Mouse (Mus musculus) granulocyte monocyte progenitor cell, adult 5-6 weeks (primary cell): Measurements from ENCODE around the gene Nup155. TPM values are rescaled to one million over a fixed set of nuclear protein-coding genes. Genes with fewer than 3 reads are reported as not detected.
"Not testable (repeated sequence)": the region's sequence is repeated elsewhere in the genome, so short reads cannot be mapped to it uniquely, and the experiment has no call there.

Source experiments
- ATAC-seq: replicated peaks from 2 replicates; pipeline ENCODE4 v1.8.0; 2016; ENCODE audit warnings: mild to moderate bottlenecking, moderate TSS enrichment, inconsistent platforms; ENCODE audit not compliant: poor library complexity, severe bottlenecking
- total RNA-seq, 2 experiments: library from RNA; stranded (forward) in 1 of 2; stranded (reverse) in 1 of 2; fragments of 200-712, 200-1000 nt in 1 of 2; fragments of >200 nt in 1 of 2; fragmentation: Nextera tagmentation in 1 of 2; gene quantifications; 2 replicates each; pipeline ENCODE4 v1.2.3; 2014 to 2017

Gene Nup155
- 49.4 and 64.5 TPM in 2 replicates for total RNA-seq (2014; fragmentation: Nextera tagmentation)
- 53.8 and 58.3 TPM in 2 replicates for total RNA-seq (2017)

DNA sequence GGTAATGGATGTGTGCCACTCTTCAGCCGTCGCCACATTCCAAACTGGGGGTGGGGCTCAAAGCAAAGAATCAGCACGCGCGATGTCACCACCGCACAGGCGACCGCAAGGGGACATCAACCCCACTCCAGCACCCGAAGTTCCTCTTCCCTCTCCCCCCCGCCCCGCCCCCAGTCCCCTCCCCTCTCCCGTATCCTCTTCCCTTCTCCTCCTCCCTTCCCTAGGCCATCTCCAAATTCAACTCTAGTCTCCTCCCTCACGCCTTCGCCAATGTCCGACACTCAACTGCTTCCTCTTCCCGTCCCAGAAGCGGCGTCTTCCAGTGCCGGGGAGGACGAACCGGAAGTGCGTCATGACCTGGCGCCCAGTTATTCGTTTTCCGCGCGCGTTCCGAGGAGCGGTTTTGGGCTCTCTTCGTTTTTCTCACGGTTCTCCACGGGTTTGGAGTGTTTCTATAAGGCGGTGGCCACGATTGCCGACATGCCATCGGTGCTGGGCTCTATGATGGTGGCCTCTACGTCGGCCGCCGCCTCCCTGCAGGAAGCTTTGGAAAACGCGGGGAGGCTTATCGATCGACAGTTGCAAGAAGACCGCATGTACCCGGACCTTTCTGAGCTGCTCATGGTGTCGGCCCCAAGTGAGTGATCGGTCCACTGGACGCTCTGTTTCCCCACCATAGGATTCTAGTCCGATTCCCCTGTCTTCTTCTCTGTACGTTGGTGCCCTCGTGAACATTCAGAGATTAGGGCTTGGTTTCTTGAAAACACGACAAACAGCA lies at the start of gene Nup155:
Nup155 (plus strand) TSS at position 308 of the 778 bp plus-strand sequence.
- peak; percentile 98 for ATAC-seq

DNA sequence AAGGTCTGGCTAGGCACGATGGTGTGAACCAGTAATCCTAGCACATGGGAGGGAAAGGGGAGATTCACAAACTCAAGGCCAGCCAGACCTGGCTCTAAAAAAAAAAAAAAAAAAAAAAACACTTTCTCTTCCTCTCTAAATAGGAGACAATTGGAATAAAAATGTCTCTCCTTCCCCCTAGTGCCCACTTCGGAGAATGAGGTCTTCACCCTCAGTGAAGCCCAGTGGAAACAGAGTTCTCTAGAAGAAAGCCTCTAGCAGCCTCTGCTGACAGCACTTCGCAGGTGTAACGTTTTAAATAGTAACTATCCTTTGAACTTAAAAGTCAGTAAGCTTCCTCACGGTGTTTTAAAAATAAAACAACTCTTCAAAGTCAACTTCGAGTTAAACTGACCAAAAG lies 43.9 kb upstream of the Nup155 start:
- no peak for ATAC-seq

DNA sequence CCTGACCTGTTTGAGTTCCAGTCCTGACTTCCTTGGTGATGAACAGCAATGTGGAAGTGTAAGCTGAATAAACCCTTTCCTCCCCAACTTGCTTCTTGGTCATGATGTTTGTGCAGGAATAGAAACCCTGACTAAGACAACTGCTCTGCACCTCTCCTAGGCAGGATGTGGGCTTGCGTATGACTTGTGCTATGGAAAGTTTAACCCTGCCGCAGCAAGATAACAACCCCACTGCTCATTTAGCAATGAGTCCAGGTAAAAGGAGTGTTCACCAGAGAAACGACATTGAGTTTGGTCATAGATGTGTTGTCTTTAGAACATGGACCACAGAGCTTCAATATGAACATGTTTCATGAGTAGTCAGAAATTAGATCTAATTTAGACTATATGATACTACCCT lies 35.9 kb upstream of the Nup155 start:
- ATAC-seq: not testable (repeated sequence)

DNA sequence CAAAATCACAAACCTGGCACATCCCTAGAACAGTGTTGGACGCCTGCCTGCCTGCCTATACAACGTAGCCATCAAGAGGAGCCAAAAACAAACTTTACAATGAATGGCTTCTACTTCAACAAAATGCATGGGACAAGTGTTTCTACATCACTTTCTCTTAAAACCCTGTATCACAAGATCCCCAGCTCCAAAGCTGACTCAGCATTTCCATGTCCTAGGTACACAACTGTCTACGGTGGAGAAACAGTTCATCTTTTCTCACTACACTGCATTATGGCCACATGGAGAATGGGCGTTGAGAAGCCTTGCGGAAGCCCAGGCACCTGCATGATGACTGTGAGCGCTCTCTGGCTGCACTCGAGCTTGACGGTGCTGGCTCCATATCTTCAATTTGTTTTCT lies 26.9 kb upstream of the Nup155 start:
- ATAC-seq: no peak

DNA sequence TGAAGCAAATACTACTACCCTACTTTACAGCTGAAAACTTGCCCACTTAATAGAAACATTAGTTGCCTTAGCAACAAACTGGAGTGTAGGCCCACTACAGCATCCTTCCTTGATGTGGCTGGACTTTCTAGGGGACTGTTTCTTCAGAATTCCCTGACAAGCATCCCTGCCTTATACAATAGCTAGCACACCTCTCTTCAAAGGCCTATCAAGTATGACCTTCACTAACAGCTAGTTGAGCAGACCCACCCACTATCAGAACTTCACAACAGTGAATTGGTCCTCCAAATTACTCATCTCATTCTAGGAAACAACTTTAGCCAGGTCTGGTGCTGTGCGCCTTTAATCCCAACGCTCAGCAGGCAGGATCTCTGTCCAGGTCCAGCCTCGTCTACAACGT lies 21.8 kb upstream of the Nup155 start:
- no peak for ATAC-seq

DNA sequence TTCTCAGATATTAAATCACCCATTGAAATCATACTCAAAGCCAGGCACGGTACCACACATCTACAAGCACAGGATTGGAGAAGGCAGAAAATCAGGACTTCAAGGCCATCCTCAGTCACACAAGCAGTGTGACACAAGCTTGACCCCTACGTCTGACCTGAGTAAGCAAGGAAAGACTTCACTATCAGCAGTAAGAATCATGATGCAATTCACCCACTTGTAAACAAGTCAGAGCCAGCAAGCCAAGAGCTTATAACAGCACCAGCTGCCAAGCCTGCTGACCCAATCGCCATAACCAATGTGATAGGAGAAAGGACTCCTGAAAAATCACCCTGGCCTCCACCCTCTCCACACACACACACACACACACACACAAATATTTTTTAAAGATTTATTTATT lies 20.4 kb upstream of the Nup155 start:
- ATAC-seq: no peak

DNA sequence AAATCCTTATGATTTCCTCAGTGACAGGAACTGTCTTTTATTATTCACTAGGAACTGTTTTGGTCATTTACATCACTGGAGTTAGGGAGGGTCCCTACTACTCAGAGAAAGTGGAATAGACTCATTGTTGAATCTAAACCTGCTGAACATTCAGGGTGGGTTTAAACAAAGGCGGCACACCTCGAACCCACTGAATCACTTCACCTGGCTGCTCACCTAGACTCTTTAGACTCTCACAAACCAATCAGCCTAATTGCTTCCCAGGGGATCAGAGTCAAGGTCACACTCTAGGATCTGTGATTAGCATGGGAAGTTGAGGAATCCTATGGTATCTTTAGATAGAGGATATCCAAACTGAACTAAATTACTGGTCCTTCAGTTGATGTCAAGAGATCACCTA lies 18.4 kb upstream of the Nup155 start:
- no peak for ATAC-seq

DNA sequence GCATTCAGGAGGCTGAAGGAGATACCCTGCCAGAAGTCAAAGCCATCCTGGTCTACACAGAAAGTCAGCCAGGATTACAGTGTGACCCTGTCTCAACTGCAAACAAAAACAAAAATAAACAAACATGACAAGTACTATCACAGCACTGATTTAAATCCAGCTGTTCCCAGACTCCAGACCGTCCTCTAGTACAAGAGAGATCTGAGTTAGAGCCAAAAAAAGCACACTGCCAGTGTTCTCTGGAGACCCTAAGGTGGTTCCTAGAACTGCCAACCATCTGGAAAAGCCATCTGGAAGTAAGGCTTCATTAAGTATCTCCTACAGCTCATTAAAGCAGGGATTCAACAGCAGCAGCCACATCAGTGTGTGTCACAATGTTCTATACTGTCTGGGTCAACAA lies 16.4 kb upstream of the Nup155 start:
- not testable (repeated sequence) for ATAC-seq

DNA sequence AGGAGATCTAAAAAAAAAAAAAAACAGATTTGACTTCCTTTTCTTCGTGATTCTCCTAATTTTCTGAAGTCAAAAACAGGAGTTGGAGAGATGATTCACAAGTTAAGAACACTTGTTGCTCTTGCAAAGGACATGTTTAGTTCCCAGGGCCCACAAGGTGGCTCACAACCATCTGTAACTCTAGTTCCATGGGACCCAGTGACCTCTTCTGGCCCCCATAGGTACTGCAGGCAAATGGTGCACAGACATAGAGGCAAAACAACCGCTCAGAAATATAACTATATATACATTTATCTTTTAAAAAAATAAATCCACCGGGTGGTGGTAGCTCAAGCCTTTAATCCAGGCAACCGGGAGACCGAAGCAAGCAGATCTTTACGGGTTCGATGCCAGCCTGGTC lies 11.2 kb upstream of the Nup155 start:
- ATAC-seq: peak; percentile 80

DNA sequence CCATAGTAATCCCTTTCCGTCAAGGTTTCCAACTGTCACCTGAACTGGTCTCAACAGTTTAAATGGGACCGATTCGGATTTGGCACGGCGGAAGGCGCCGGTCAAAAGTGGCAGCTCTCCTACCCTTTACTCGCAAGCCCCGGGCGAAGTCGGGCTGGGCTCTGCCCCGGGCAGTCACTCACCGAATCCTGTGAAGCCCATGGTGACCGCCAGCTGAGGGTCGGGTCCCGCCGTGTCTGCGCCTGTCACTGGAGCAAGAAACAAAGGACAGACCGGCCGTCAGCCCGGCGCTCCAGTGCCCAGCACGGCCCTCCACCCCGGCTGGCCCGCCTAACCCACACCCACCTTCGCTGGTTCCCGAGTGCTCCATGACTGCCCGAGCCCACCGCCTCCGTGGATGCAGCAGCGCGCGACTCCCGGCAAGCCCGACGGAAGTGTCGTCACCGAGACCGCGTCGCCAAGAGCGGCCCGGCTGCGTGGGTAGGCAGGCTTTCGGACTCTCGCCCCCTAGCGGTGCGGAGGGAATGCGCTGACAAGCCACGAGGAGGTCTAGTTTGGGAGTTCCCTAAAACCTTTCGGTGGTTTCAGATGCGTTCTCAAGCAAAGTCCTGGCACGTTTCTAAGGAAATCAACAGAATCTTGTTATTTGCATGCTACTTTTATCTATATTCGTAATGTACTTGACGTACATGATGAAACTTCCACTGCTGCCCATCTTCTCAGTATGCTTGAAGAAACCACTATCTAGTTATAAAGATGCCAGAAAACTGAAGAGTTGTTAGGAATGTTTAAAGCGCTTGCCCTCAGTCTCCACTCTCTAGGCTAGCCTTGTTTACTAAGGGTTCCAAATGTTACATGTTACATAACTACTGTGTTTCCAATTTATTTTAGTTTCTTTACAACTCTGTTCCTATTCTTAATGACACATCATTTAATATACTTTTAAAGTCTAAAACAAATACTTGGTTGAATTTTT lies 10.0 kb upstream of the Nup155 start, which contains the start of gene Wdr70:
Wdr70 (minus strand) TSS at position 436 of the 976 bp plus-strand sequence.
- peak; percentile 99 for ATAC-seq

DNA sequence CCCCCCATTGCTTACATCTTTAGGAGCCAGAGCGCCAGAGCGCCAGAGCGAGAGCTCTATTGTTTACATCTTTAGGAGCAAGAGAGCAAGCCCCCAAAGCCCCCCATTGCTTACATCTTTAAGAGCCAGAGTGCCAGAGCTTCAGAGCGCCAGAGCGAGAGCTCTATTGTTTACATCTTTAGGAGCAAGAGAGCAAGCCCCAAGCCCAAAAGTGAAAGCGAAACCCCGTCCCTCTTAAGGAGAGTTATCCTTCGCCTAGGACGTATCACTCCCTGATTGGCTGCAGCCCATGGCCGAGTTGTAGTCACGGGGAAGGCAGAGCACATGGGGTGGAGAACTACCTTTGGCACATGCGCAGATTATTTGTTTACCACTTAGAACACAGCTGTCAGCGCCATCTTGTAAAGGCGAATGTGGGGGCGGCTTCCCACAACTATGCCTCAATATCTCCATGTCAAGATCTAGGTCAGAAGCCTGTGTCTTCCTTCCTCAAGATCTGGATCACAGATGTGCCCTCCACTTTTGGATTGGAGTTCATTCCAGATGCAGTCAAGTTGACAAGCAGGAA lies 7.0 kb upstream of the Nup155 start:
- not testable (repeated sequence) for ATAC-seq

DNA sequence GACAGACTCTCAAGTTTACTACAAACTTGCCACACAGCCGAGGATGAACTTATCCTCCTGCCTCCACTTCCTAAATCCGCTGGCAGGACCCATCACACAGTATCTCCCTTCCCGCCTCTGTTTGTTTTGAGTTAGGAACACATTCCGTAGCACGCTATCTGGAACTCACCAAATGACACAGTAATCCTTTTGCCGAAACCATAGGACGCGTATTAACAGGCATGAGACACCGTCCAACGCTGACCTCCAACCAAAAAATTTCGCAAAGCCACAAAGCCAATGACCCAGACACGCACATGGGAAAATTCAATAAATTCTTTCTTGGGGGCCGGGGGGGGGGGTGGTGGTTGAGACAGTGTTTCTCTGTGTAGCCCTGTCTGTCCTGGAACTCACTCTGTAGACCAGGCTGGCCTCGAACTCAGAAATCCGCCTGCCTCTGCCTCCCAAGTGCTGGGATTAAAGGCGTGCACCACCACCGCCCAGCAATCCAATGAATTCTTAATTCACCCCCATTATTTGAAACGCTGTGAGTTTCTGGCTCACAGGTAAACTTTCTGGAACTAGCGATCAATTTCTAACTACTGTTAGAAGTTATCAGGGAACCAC lies 610 bp upstream of the Nup155 start:
- no peak for ATAC-seq

DNA sequence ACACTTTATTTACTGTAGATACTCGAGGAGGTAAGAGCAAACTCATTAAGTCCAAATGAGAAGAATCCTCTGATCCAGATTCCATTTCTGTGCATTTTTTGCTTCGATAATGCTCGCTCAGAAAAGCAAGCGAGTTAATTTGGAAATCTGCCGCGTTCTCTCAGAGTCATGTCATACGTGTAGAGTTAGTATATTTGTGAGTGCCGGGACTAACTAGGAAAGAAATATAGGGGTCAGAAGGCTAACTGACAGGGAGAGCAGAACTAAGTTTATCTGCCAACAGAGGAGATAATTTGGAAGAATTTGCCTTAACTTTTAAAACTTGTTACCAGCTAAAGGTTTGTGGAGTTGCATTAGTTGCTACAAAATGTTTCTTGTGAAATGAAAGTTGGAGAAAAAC lies 709 bp downstream of the Nup155 start:
- ATAC-seq: no peak

DNA sequence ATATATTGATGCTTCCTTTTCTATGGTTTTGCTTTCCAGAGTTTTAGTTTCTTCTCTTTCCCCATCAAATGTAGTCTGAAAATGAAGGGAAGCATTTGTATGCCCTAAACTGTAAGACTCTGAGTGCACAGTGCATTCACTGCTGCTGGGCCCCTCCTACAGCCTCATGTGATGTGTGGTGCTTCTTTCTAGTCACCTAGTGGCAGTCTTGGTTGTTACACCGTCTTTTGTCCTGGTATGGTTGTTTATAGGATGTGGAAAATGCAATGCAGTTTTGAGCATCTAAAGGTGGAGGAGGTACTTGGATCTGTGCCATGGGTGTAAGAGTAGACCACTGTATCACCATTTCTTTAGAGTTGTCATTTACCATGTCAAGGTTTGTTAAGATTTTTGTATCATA lies 20.2 kb downstream of the Nup155 start:
- no peak for ATAC-seq

DNA sequence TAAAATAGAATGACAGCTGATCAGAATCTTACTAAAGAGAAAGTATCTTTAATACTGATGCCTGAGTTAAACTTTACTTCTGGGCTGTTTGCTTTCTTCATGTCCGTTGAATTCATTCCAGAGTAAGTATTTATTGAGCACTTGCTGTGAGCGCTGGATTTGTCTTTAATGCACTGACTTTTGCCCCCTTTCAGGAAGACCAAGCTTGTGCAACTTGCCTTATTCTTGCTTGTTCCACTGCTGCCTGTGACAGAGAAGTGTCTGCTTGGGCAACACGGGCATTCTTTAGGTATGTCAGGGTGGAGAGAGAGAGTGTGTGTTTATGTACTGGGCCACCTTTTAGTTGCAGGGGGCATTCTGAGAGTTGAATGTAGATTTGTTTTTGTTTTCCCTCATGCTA lies 22.2 kb downstream of the Nup155 start:
- no peak for ATAC-seq

DNA sequence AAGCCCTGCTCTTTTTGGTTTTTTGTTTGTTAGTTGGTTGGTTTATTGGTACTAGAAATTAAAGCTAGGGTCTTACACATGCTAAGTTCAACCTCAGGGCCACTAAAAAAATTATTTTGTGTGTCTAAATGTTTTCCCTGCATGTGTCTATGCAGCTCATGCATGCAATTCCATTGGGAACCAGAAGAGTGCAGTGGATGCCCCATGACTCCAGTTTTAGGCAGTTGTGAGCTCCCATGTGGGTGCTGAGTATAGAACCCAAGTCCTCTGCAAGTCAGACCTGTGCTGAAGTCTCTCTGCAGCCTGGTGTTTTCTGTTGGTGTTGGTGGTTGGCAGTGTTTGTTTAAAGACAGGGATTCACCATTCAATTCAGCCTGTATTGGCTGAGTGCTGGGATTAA lies 22.7 kb downstream of the Nup155 start:
- ATAC-seq: no peak

DNA sequence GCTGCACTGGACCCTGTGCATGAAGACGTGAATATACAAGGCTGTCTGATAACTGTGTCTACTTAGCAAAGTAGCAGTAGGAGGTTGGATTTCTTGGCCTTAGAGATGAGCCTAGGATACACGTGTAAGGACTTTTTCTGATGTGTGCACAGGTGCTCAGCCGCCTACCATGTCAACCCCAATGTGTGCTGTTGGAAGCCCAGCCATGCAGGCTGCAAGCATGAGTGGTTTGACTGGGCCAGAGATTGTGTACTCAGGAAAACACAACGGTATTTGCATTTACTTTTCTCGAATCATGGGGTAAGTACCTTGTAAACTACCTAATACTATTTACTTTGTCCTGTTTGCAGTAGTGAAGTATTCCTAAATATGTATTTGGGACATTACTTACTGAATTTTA lies 26.5 kb downstream of the Nup155 start:
- ATAC-seq: no peak

DNA sequence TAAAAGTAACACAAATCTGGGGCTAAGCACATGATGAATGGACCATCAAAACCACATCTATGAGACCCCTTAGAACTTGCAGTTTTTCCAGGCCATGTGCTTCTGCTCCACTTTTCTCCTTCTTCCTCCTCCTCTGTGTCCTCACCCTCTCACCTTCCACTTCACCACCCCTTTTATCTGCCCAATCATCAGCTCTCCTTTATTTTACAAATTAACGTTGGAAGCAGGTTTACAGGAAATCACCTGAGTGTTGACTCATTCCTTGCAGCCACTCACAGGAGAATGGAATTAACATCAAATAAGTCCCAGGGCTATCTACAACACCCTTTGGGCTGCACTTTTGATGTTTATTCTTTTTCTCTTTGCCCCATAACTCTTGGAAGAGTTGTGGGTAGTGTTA lies 52.8 kb downstream of the Nup155 start:
- ATAC-seq: no peak

DNA sequence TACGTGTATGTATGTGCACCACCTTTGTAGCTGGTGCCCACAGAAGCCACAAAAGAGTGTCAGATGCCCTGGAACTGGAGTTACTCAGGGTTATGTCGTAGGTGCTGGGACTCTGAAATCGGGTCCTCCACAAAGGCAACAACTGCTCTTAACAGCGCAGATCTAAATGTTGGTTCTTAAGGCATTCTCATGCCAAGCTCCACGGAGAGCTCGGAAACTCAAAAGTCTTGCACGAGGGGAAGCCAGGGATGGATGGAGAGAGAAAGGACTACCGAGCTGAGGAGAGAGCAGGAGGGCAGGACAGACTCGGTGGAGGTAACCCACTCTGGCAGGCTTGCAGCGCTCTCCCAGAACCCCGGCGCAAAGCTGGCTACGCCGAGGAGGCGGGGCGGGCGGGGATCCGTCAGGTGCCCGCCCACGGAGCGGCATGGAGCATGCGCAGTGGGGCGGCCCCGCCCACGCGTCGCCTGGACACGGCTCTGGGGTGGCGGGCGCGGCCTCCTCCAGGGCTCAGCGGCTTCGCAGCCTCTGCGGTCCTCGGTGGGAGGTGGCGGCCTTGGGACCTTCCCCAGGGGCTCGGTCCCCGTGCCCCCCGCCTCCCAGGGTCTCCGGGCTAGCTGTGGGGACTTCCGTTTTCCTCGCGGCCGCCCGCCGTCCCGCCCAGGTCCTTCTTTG lies 59.7 kb downstream of the Nup155 start, which contains the start of gene Cplane1:
Cplane1 (plus strand) TSS at position 516 of the 675 bp plus-strand sequence.
- ATAC-seq: peak; percentile 90

DNA sequence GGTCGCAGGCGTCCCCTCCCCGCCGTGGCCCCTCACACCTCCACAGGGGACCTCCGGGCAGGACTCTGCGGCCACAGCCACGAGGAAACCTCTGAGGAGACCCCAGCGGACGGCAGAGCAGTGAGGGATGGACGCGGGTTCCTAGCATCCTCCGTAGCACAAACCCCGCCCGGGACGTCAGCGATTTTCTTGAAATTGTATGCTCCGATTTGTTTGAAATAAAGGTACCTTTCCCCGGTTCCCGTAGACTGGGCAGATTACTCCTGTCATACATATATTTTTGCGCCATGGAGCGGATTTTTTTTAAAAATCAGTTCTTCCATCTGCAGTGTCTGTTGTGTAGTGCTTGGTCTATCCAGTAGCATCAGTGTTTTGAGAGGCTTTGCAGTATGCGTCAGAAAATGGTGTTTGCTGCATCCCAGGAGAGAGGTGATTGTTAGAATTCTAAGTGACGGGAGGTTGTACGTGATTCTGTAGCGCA lies 60.2 kb downstream of the Nup155 start:
- ATAC-seq: no peak
